22 mouse cellular contexts compared by ENCODE assay signal in genomic region chr10:26185289-26185688, GRCm38 (mm10). TPM values are rescaled to one million over a fixed set of nuclear protein-coding genes. Genes with fewer than 3 reads are reported as not detected.
"Had no signal": no experiment of that assay in that cellular context is flagged by ENCODE, and none has a peak within 500 bp of the region (broad histone marks: within the 10 kb centered on the region; RNA-seq: fewer than 3 reads in every experiment).

No protein-coding gene starts in this region.

- H3K9me3 ChIP-seq: midbrain, embryonic 10.5 days; midbrain, embryonic 12.5 days; neural tube, embryonic 13.5 days; neural tube, embryonic 15.5 days; stomach, embryonic 15.5 days had no signal

- H3K4me3 ChIP-seq: midbrain, embryonic 10.5 days; midbrain, embryonic 12.5 days; myocyte; neural tube, embryonic 13.5 days; neural tube, embryonic 15.5 days; stomach, embryonic 15.5 days had no signal

- H3K27me3 ChIP-seq: midbrain, embryonic 12.5 days; neural tube, embryonic 13.5 days; neural tube, embryonic 15.5 days; stomach, embryonic 15.5 days had no signal

- H3K36me3 ChIP-seq: midbrain, embryonic 10.5 days; midbrain, embryonic 12.5 days; neural tube, embryonic 13.5 days; neural tube, embryonic 15.5 days; stomach, embryonic 15.5 days had no signal

- H3K4me1 ChIP-seq: midbrain, embryonic 10.5 days; midbrain, embryonic 12.5 days; neural tube, embryonic 13.5 days; neural tube, embryonic 15.5 days; stomach, embryonic 15.5 days had no signal

- H3K9ac ChIP-seq: lung, embryonic 14.5 days; midbrain, embryonic 12.5 days; neural tube, embryonic 13.5 days; neural tube, embryonic 15.5 days; stomach, embryonic 15.5 days had no signal

- ATAC-seq: midbrain, embryonic 16.5 days had no signal

- H3K27ac ChIP-seq: midbrain, embryonic 10.5 days; midbrain, embryonic 12.5 days; neural tube, embryonic 13.5 days; neural tube, embryonic 15.5 days; stomach, embryonic 15.5 days; stomach, postnatal 0 days had no signal

- H3K4me2 ChIP-seq: lung, embryonic 14.5 days; midbrain, embryonic 12.5 days; neural tube, embryonic 13.5 days; neural tube, embryonic 15.5 days; stomach, embryonic 15.5 days had no signal

- DNase-seq: lung, adult 18-20 months; lung, embryonic 14.5 days; lung, postnatal 10 days; lung, postnatal 4 days; midbrain, embryonic 14.5 days; retina, postnatal 1 day; right cerebral cortex, adult 18-20 months; right cerebral cortex, postnatal 25 days; right cerebral cortex, postnatal 4 days; thymus, adult 2 months; thymus, postnatal 25 days; thymus, postnatal 4 days had no signal

RNA-seq across cellular contexts. Expression of gene Samd3, which starts 44.2 kb away (rescaled TPM):
- polyA plus RNA-seq: neural tube, embryonic 13.5 days; neural tube, embryonic 15.5 days; small intestine, adult 2 months; stomach, embryonic 15.5 days; stomach, postnatal 0 days; testis, adult 2 months had no signal
